Mouse (Mus musculus) large intestine, adult 2 months (tissue): ENCODE measurements at regions not wholly inside any gene's neighbourhood (a gene's known extent, or its start where the extent isn't known, plus 50 kb on each side); places are given as distances from the start of the nearest gene placed in this dataset.
A peak's percentile ranks its signal among the peaks of the same experiment; 100 is the strongest.

Experiments used
- DNase-seq: peaks from one replicate; pipeline ENCODE4 v3.0.0-alpha.2; 2012; ENCODE audit warnings: low read depth, low spot score
- WGBS: fragments of 180-500 bp; shearing (Covaris S2); methylation state at CpG from one replicate; pipeline ENCODE4 v1.1.7; 2018; 5-methylcytosine and 5-hydroxymethylcytosine counted together

DNA sequence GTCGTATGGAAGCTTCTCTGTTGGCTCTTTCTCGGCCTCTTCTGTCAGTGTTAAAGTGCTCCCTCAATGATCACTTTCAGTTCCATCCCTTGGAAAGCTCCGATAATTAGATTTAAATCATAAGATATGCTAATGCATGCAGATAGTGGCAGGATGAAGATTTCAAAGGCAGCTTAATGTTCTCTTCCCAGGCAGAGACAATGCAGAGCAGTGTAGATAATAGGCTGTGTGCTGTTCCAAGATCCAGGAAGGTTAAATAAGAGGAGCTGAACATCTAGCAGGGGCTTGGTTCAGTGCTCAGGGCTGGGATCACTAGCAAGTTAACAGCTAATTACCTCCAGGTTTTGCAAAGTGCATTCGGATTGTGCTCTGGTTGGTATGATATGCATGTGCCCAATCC lies 89.7 kb upstream of the A230072I06Rik start:
- 81% methylated on average over 4 of the region's 4 CpGs for WGBS
- no peak for DNase-seq

DNA sequence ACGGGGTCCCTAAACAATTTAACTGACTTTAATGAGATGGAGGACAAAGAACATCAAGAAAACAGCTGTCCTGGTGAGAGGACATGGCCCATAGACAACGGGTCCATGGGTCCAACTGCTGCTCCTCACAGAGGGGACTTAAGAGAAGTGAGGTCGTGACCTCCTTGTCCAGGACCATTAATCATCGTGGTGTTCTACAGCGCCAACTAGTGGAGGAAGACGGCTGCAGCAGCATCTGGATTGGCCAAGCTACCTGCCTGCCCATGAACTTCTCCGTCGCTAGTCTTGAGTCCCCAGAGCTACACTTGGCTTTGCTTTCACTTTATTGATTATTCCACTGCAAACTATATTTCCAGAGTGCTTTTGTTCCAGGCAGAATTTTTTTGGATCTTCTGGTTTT lies 86.6 kb upstream of the A230072I06Rik start:
- no peak for DNase-seq
- WGBS = 27% methylated on average over 8 of the region's 8 CpGs

DNA sequence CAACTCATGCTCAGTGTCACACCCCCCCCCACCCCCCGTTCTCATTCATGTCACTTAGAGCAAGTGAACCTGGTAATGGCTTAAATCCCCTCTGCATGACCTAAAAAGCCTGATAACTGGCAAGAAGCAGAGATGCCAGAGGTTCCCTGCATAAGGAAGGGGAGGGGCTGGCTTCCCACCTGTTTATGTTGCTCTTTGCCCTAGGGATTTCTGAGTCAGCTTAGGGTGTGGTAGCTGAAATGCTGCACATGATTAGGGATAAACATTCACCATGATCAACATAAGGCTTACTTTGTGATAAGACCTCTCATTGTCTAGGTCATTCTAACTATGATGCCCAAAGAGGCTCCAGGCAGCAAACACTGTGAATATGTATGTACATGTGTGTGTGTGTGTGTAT lies 72.7 kb upstream of the A230072I06Rik start:
- WGBS = 35% methylated on average over 1 of the region's 1 CpGs

DNA sequence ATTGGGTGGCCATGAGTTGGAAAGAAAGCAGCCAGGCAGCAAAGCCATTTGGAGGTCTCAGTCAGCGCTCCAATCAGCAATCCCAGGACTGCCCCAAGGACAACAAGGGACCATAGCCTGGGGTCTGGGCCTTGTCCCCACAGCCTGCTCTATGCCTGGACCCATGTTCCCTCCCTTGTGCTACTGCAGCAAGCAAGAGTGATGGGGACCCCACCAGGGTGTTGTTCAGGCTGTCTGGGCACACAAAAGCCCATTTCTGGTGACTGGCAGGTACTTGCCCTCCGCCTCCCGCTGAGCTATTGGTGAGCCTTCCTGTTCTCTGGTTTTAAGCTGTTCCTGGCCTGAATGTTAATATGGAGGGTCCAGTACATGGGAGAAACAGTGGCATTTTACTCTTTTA lies 71.2 kb upstream of the A230072I06Rik start:
- DNase-seq = no peak
- WGBS = 96% methylated on average over 3 of the region's 3 CpGs

More for the DNA sequence above, 72.7 kb upstream of the A230072I06Rik start:
- DNase-seq = peak; percentile 36

DNA sequence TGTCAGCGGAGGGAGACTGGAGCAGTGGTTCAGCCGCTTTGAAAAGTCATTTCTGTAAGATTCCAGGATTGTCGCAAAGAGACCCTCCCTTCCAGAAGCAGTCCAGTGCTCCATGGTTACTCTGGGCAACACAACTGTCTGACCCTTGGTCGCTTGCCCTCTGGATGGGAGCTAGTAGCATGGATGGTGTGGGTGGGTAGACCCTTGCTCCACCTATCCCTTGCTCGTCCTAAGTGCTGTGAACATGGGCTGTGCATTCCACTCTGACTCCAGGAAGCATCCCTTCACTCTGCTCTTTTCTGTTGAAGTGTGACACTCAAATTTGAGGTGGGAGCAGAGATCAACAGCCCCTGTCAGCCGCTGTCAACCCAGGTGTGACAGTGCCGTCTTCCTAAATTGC lies 64.8 kb upstream of the A230072I06Rik start:
- 51% methylated on average over 7 of the region's 7 CpGs for WGBS
- DNase-seq = no peak

DNA sequence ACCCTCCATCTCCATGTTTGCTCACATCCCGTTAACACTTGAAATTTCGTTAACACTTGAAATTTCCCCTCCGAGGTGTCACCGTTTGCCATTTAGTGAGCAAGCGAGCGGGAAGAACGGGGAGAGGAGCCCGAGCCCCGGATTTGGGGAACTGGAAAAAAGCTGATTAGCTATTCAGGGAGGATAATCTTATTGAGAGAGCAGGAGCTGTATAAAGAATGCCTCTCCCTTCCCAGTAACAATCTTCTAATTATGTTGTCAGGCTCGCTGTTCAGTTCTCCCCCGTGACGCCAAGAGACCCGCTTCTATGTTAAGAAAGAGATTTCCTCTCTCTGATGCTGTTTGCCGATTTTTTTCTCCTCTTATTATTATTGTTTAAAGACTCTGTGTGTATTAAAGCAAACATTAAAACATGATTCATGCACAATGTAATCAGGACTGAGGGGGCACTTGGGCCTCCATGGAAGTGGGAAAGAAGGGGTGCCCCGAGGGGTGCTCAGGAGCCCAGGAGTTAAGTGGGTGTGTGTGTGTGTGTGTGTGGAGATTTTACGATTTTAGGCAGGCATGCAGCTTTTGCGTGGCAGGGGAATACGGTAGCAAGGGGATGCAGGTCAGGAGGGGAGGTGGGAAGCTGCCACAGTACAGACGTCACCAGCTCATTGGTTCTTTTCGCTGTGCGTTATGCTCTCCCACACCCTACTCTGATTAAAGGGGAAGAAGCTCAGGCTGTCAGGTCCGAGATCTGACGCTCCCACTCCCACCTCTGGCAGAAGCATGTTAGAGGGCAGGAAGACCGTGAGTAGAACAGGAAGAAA lies 64.2 kb upstream of the A230072I06Rik start:
- DNase-seq = no peak
- WGBS = 28% methylated on average over 24 of the region's 24 CpGs

DNA sequence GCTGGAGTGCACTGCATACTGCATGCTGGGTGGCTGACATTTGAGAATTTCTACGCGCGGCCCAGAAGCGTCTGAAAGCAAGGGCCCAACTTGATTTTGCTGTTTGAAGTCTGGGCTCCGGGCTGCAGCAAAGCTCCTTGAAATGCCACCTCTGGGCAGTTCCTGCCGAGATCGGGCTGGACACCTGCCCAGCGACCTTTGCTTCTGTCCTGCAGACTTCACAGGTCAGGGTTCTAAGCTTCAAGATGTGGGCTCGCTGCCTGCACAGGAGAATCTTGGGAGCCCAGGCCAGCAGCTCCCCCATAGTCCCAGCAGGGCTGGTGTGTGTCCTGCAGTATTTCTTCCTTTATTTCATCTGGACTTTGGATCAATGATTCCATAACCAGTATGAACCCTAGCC lies 57.1 kb upstream of the A230072I06Rik start:
- 68% methylated on average over 9 of the region's 9 CpGs for WGBS
- no peak for DNase-seq

DNA sequence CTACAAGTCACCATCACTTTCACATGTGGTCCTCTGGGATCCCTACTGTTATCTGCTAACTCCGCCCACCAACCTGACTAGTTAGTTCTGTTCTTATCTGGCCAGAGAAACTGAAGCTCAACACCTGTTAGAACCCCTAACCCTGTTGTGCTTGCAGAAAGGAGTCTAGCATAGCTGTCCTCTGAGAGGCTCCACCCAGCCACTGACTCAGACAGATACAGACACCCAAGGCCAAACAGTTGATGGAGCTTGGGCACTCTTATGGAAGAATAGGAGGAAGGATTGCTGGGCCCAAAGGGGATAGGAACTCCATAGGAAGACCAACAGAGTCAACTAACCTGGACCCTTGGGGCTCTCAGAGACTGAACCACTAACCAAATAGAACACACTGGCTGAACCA lies 55.2 kb upstream of the A230072I06Rik start:
- DNase-seq = no peak
- WGBS = 76% methylated on average over 1 of the region's 1 CpGs
